Mouse (Mus musculus) Patski (cell line): ENCODE results near the gene Ubtd2. TPM values are rescaled to one million over a fixed set of nuclear protein-coding genes. Genes with fewer than 3 reads are reported as not detected.

Source experiments
- ATAC-seq: fragments of 100-300 bp; one replicate; pipeline ENCODE4 v1.8.0; 2021
- CTCF ChIA-PET: fragments of 350-600 bp; sonication (Branson Sonifier 250); formaldehyde crosslinking; loops from one replicate; lab custom pipeline; 2022; ENCODE audit warnings: inconsistent platforms; lab: Charles Lee
- POLR2A ChIA-PET: fragments of 350-600 bp; sonication (Branson Sonifier 250); formaldehyde crosslinking; loops from one replicate; lab custom pipeline; 2022; ENCODE audit warnings: antibody characterized with exemption, inconsistent platforms; lab: Charles Lee
- DNase-seq: peaks from one replicate; pipeline ENCODE4 v3.0.0-alpha.2; 2011; ENCODE audit warnings: low read depth, low spot score
- H3K27me3 ChIP-seq: fragments of 371-371 bp; one replicate; pipeline ENCODE4 v1.5.1; 2021
- CTCF ChIP-seq: fragments of 100-300 bp; IDR thresholded peaks from one replicate; pipeline ENCODE4 v1.5.1; 2021
- in situ Hi-C: fragments of 300-500 bp; cut with MboI; formaldehyde crosslinking; loops from 3 replicates; pipeline ENCODE4 v1.11.1; 2018; ENCODE audit warnings: low pct_unique_long_range_greater_than_20kb, mixed read lengths
- polyA plus RNA-seq: library from polyadenylated mRNA; unstranded; gene quantifications from one replicate; pipeline ENCODE4 v1.2.3, GENCODE M21; 2021

Gene Ubtd2
- polyA plus RNA-seq, 1 experiment from 2014 or later = 22.4 TPM

DNA sequence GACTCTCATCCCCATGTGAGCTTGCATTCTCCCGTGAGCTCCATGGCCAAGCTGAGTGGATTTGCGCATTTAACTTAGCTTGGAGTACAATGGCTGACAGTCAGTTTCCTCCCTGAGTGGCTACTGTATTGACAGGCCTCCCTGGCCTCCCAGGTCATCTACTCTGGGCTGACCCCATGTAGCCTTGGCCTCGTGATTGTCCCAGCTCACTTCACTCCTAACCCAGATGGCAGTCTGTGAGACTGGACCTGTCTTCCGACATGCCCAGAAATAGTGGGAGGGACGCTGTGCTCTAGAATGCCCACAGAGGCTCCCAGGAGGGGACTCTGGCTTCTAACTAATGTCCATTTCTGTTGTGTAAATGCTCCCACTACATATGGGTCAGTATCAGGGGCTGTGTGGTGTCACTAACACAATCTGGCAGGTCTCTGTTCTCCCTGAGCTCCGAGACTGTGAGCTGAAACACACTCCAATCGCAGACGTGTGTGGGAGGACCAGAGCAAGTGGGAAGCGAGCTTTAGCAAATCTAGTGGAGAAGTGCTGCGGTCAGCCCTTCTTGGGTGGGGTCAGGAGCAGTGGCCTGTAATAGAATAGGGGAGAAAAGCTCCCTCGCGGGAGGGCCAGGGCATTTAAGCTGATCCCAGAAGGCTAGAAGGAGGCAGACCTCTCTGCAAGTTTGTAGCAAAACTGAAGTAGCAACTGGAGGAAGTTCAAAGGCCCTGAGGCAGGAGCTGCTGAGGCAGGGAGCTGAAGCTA is 105.0 kb downstream of the Ubtd2 start:
- H3K27me3 ChIP-seq = no peaks in the 10 kb centered on the region
- CTCF ChIA-PET = interaction anchor here (1.4 to 2.0 kb wide), 3 partner anchors 11 to 47 kb away, joined by 3 to 7 read pairs (median 4); no protein-coding TSS in a partner anchor
- POLR2A ChIA-PET = interaction anchor here (0.5 to 0.6 kb wide), 2 partner anchors 20 to 156 kb away, joined by 3 to 4 read pairs; no protein-coding TSS in a partner anchor
- in situ Hi-C loops = no loop called here
- DNase-seq = no peak
- no peak for ATAC-seq
- no peak for TF ChIP-seq CTCF

DNA sequence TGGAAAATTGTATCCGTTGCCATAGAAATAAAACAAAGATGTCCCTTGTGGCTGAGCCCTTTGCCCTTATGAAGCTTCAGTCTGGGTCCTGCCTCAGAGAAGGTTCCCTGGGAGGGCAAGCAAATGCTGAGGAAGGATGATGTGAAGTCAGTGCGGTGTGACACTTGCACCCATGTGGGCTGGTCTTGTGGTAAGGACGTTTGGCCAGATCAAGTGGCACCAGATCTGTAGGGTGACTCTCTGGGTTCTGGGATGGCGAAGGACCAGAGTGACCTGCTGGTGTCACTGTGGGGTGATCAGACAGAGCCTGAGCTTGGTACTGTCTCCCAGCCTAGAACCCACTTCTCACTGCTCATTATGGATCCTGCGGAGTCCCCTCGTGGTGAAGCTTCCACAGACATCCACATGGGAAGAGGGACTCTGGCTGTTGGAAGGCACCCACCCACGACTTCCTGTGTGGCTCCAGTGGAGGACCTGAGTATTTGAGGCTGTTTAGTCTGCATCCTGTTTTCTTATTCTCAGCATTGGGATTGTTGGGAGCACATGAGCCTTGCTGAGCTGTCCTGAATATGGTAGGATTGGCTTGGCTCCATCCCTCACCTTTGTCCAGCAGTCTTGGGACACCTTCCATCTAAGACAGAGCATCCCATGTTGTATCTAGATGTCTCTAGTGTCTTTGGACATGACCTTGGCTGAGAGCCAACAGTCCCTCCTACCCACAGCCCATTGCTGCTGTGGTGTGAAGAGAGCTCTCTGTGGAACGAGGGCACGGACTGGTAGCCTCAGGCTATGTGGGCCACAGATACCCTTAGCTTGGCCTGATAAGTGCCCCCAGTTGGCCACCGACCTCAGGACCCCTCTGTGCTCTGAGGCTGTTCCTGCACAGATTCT is 106.5 kb downstream of the Ubtd2 start:
- no peak for TF ChIP-seq CTCF
- ATAC-seq (no peak), DNase-seq (no peak)
- CTCF ChIA-PET = interaction anchor here (1.6 to 2.0 kb wide), 2 partner anchors 12 to 46 kb away, joined by 3 to 7 read pairs; no protein-coding TSS in a partner anchor
- H3K27me3 ChIP-seq = no peaks in the 10 kb centered on the region
- POLR2A ChIA-PET = no interaction called here
- in situ Hi-C loops = no loop called here

DNA sequence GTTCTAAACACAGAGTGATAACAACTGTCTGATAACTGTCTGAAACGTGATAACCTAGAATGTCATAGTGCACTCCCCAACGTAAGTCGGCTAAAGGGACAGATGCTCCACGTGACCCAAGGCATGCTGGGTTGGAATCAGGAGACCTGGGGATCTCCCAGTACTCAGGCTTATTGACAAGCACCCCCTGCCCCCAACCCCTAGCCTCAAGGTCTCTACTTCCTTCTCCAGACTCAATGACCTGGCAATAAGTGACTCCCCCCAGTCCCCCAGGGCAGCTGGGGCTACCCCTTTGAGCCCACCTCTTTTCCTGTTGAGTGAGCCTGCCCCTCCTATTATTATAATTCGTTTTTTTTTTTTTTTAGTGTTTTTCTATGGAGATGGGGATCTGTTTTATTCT is 107.5 kb downstream of the Ubtd2 start:
- no peaks in the 10 kb centered on the region for H3K27me3 ChIP-seq
- CTCF ChIA-PET = no interaction called here
- no peak for TF ChIP-seq CTCF
- POLR2A ChIA-PET = no interaction called here
- DNase-seq (no peak), ATAC-seq (no peak)
- in situ Hi-C loops = no loop called here

DNA sequence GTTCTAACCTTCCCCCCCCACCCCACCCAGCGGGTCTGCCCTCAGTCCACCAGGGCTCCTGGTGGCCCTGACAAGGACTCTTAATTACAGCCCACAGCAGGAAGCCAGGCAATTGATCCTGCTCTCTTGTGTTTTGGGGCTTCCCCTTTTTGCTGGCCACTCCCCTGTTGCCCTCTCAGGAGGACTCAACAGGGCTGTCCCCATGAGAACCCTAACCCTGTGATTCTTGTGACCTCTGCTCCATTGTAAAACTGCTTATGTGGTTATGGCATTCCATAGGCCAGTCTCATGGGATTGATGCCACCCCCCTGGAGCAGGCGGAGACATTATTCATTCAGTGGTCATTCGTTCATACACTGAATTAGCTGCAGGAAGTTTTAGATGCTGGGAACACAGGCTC is 108.5 kb downstream of the Ubtd2 start:
- TF ChIP-seq CTCF = no peak
- DNase-seq = no peak
- peak; percentile 48 for ATAC-seq
- in situ Hi-C loops = no loop called here
- ChIA-PET POLR2A (no interaction called here), CTCF (no interaction called here)
- no peaks in the 10 kb centered on the region for H3K27me3 ChIP-seq

DNA sequence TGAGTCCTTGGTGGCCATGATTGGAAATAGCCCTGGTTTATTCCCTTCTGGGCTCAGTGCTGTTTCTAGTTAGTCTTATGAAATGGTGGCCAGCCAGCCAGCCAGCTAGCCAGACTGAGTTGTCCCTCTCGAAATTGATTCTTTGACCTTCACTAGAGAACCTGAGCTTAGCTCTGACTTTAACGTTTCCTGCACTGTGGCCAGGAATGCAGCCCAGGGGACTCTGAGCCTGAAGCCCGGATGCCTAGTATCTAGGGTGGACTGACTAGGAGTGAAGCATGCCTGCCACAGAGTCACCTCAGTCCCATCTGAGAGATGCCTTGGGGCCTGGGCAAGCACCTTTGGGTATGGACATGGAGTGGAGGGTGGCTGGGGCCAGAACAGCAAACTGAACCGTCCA is 109.5 kb downstream of the Ubtd2 start:
- in situ Hi-C loops = no loop called here
- POLR2A ChIA-PET = no interaction called here
- H3K27me3 ChIP-seq = no peaks in the 10 kb centered on the region
- no peak for TF ChIP-seq CTCF
- CTCF ChIA-PET = no interaction called here
- DNase-seq (no peak), ATAC-seq (no peak)

DNA sequence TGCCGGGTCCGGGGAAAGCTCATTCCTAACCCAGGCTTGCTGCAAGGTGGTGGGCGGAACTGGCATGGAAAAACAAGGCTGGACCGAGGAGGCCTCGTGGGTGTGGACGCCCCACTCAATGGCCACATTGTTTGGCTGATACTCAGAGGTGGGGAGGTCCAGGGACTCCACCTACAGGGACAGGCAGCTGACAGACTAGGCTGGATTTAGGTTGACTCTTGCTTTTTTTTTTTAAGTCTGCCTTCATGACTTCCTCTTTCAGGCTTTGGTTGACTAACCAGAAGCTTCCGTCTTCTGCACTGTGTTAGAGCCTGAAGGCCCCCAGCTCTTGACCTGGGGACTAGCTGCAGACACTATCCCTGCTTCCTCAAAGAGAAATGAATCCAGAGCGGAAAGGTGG is 109.9 kb downstream of the Ubtd2 start:
- ATAC-seq (no peak), DNase-seq (no peak)
- no peaks in the 10 kb centered on the region for H3K27me3 ChIP-seq
- in situ Hi-C loops = no loop called here
- ChIA-PET POLR2A (interaction anchor here (1.0 kb wide), 1 partner anchor 9 kb away, joined by 3 read pairs; no protein-coding TSS in a partner anchor), CTCF (no interaction called here)
- no peak for TF ChIP-seq CTCF

DNA sequence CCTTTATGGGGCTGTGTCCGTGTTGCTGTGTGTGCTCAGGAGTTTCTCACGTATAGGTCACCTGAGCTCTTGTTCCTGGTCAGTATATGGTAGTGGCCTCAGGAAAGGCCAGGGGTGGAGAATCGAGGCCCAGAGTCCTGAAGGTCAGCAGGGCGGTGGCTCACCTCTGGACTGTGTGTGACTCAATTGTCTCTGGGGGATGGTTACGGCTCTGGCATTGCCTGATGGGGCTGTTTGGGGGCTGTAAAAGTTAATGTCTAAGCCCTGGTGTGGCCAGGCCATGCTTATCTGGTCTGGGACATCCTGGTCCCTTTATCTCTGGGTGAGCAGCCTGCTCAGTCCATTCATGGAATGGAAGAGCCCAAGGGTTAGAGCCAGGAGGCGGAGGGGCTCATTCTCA is 111.0 kb downstream of the Ubtd2 start:
- in situ Hi-C loops = no loop called here
- POLR2A ChIA-PET = no interaction called here
- no peak for DNase-seq
- no peaks in the 10 kb centered on the region for H3K27me3 ChIP-seq
- TF ChIP-seq CTCF = no peak
- no peak for ATAC-seq
- CTCF ChIA-PET = no interaction called here

Other genes starting within 250 kb of the Ubtd2 start
- gene Snrnp25, start 250.0 kb upstream of the Ubtd2 start, polyA plus RNA-seq = 32.0 TPM
- gene Rhbdf1, start 233.1 kb upstream of the Ubtd2 start, polyA plus RNA-seq = 50.8 TPM
- gene Mpg, start 228.9 kb upstream of the Ubtd2 start, polyA plus RNA-seq = 26.3 TPM
- 46.7 TPM for gene Nprl3, start 187.7 kb upstream of the Ubtd2 start, polyA plus RNA-seq
- gene Hba-x, start 179.0 kb upstream of the Ubtd2 start, polyA plus RNA-seq = not detected
- not detected for gene Hba-a1, start 171.9 kb upstream of the Ubtd2 start, polyA plus RNA-seq
- not detected for gene Hbq1b, start 168.4 kb upstream of the Ubtd2 start, polyA plus RNA-seq
- gene Hba-a2, start 158.9 kb upstream of the Ubtd2 start, polyA plus RNA-seq = not detected
- not detected for gene Hbq1a, start 155.3 kb upstream of the Ubtd2 start, polyA plus RNA-seq
- gene Sh3pxd2b, start 107.5 kb upstream of the Ubtd2 start, polyA plus RNA-seq = 38.4 TPM
- 1.9 TPM for gene Efcab9, start 76.7 kb downstream of the Ubtd2 start, polyA plus RNA-seq
- gene Stk10, start 77.9 kb downstream of the Ubtd2 start, polyA plus RNA-seq = 18.1 TPM
- 92.4 TPM for gene Fbxw11, start 187.4 kb downstream of the Ubtd2 start, polyA plus RNA-seq